ENCODE assay signal across 8 mouse cellular contexts in the genomic region with DNA sequence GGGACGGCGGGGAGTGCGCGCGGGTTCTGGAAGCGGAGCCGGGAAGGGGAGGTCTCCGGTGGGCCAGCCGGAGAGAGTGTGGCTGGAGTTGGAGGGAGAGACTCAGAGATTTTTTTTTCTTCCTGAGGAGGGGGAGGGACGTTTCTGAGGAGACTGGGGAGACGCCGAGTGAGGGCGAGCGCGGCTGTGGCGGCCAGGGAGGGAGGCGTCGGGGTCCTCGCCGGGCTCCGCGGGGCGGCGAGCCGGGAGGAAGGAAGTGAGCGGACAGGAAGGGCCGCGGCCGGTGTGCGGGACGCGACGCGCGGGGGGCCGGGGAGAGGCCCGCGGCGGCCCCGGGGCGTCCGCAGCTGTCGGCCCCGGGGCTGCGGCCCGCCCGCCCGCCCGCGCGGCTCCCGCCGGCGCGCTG. TPM values are rescaled to one million over a fixed set of nuclear protein-coding genes. Genes with fewer than 3 reads are reported as not detected.
DNase-seq lines count a peak whose midpoint lies in the region; ATAC-seq and TF ChIP-seq lines count a peak whose summit lies in the region.

No protein-coding gene starts in this region.

- no peaks in the 10 kb centered on the region for H3K9me3 ChIP-seq in ES-E14 (ENCODE audit: control insufficient read depth, insufficient read depth, low read depth, low read length)
- H3K9me3 ChIP-seq in forebrain, embryonic 13.5 days (replicated peaks): no peaks in the 10 kb centered on the region
- H3K9me3 ChIP-seq in limb, embryonic 15.5 days: no peaks in the 10 kb centered on the region

- in situ Hi-C loops in ES-E14 (cut with MboI; ENCODE audit: low sequenced_read_pairs in 2 of 2, unreplicated experiment in 2 of 2): no loop called here

- intact Hi-C loops in gastrocnemius, postnatal 14 days (cut with DNase I; ENCODE audit: low total_unique reads): no loop called here

- H3K79me2 ChIP-seq in myocyte (ENCODE audit: control insufficient read depth, insufficient read depth): peaks cover 46% of the 10 kb centered on the region

- peak overlapping the region; percentile 84 for H3K27ac ChIP-seq in ES-E14 (ENCODE audit: insufficient read depth, low read depth, low read length, poor library complexity, severe bottlenecking)
- H3K27ac ChIP-seq in forebrain, embryonic 13.5 days: peak overlapping the region; percentile 96
- peak overlapping the region; percentile 98 for H3K27ac ChIP-seq in limb, embryonic 15.5 days

- peak overlapping the region; percentile 77 to 95 for H3K4me3 ChIP-seq in ES-E14 (ENCODE audit: insufficient read depth in 1 of 2, low read depth in 1 of 2, low read length in 2 of 2, poor library complexity in 1 of 2, severe bottlenecking in 1 of 2)
- peak overlapping the region; percentile 86 for H3K4me3 ChIP-seq in forebrain, embryonic 13.5 days
- peak overlapping the region; percentile 88 for H3K4me3 ChIP-seq in limb, embryonic 15.5 days
- H3K4me3 ChIP-seq in myocyte: peak overlapping the region; percentile 49

- ATAC-seq in forebrain, embryonic 13.5 days: peak; percentile 79
- peak; percentile 87 for ATAC-seq in limb, embryonic 15.5 days (ENCODE audit: insufficient number of reproducible peaks, low FRiP score, low TSS enrichment, low read depth)

- TF ChIP-seq POLR2A in myocyte (IDR thresholded peaks at IDR 0.05; ENCODE audit: insufficient read length, low read depth): no peak

- H3K4me2 ChIP-seq in forebrain, embryonic 13.5 days: peak overlapping the region; percentile 69
- peak overlapping the region; percentile 59 for H3K4me2 ChIP-seq in limb, embryonic 15.5 days
- H3K4me2 ChIP-seq in myocyte (ENCODE audit: low read depth): no peak overlapping the region

- H3K9ac ChIP-seq in ES-E14 (ENCODE audit: insufficient read depth, low read depth, low read length, poor library complexity, severe bottlenecking): peak overlapping the region; percentile 93
- peak overlapping the region; percentile 85 for H3K9ac ChIP-seq in forebrain, embryonic 13.5 days
- H3K9ac ChIP-seq in limb, embryonic 15.5 days: peak overlapping the region; percentile 84

- DNase-seq in gastrocnemius, postnatal 14 days: peak; percentile 53
- DNase-seq in gastrocnemius, postnatal 25 days: no peak
- peak; percentile 63 for DNase-seq in ES-E14 (ENCODE audit: low read depth, low spot score)
- DNase-seq in layer of hippocampus, adult 9-10 months (ENCODE audit: low spot score): no peak
- DNase-seq in testis, postnatal 14 days (ENCODE audit: low spot score): no peak

- peak overlapping the region; percentile 75 for H3ac ChIP-seq in myocyte (ENCODE audit: control insufficient read depth, insufficient read length)

- H3K36me3 ChIP-seq in ES-E14 (ENCODE audit: control insufficient read depth, insufficient read depth, low read length, poor library complexity, severe bottlenecking) (no peaks in the 10 kb centered on the region), myocyte (ENCODE audit: control insufficient read depth, insufficient read depth) (no peaks in the 10 kb centered on the region)
- no peaks in the 10 kb centered on the region for H3K36me3 ChIP-seq in forebrain, embryonic 13.5 days (ENCODE audit: poor library complexity, severe bottlenecking)
- H3K36me3 ChIP-seq in limb, embryonic 15.5 days: no peaks in the 10 kb centered on the region

- 0% methylated on average over 37 of the region's 55 CpGs for WGBS in forebrain, embryonic 13.5 days
- under 1% methylated on average over 23 of the region's 55 CpGs for WGBS in limb, embryonic 15.5 days

- peaks cover 4 to 12% of the 10 kb centered on the region in 2 experiments; a peak in 3 of 4 replicates for H3K4me1 ChIP-seq in ES-E14 (ENCODE audit: control insufficient read depth in 2 of 2, insufficient read depth in 2 of 2, low read length in 2 of 2, poor library complexity in 1 of 2)
- H3K4me1 ChIP-seq in forebrain, embryonic 13.5 days: peaks cover 31% of the 10 kb centered on the region
- peaks cover 40% of the 10 kb centered on the region for H3K4me1 ChIP-seq in limb, embryonic 15.5 days

- H3K27me3 ChIP-seq in forebrain, embryonic 13.5 days: peaks cover 4% of the 10 kb centered on the region; the same call in 1 of the 2 replicates
- no peaks in the 10 kb centered on the region for H3K27me3 ChIP-seq in limb, embryonic 15.5 days
- H3K27me3 ChIP-seq in myocyte (ENCODE audit: control insufficient read depth, insufficient read depth, insufficient read length): no peaks in the 10 kb centered on the region

TF ChIP-seq in ES-E14, 5 proteins besides CTCF, POLR2A, EP300 and RAD21:
- TF ChIP-seq ZNF384 (IDR thresholded peaks at IDR 0.05; ENCODE audit: low read depth, low read length) (peak; percentile 98), MAFK (IDR thresholded peaks at IDR 0.05; ENCODE audit: insufficient read depth, low read depth, low read length) (no peak), HCFC1 (IDR thresholded peaks at IDR 0.05; ENCODE audit: borderline replicate concordance, insufficient read depth, low read length) (no peak), CHD2 (IDR thresholded peaks at IDR 0.05; ENCODE audit: low read depth, low read length) (no peak), ZC3H11A (IDR thresholded peaks at IDR 0.05; ENCODE audit: borderline replicate concordance, low read depth, low read length) (no peak)

TF ChIP-seq in myocyte, 11 proteins besides CTCF, POLR2A, EP300 and RAD21:
- TF ChIP-seq TCF12 (IDR thresholded peaks at IDR 0.05; ENCODE audit: insufficient read depth, poor library complexity, severe bottlenecking): no peak
- no peak for TF ChIP-seq POLR2AphosphoS2 (IDR thresholded peaks at IDR 0.05; ENCODE audit: insufficient read length, low read depth)
- peak in 1 of 3 experiments; percentile 29 for TF ChIP-seq MYOD1 (IDR thresholded peaks at IDR 0.05; ENCODE audit: control insufficient read depth in 1 of 3, insufficient read length in 2 of 3, low read depth in 2 of 3)
- no peak for TF ChIP-seq CEBPB (IDR thresholded peaks at IDR 0.05; ENCODE audit: insufficient read depth, poor library complexity, severe bottlenecking)
- no peak for TF ChIP-seq TCF3 (IDR thresholded peaks at IDR 0.05; ENCODE audit: insufficient read length, low read depth)
- no peak for TF ChIP-seq REST (IDR thresholded peaks at IDR 0.05; ENCODE audit: insufficient read depth, insufficient read length)
- TF ChIP-seq E2F4 (IDR thresholded peaks at IDR 0.05; ENCODE audit: insufficient read depth): no peak
- TF ChIP-seq MYOG (IDR thresholded peaks at IDR 0.05; ENCODE audit: control insufficient read depth in 1 of 3, insufficient read depth in 1 of 3, insufficient read length in 2 of 3, low read depth in 2 of 3): peak in 1 of 3 experiments; percentile 12
- TF ChIP-seq USF1 (IDR thresholded peaks at IDR 0.05; ENCODE audit: low read depth): no peak
- TF ChIP-seq MAX (IDR thresholded peaks at IDR 0.05; ENCODE audit: low read depth): no peak
- no peak for TF ChIP-seq SRF (IDR thresholded peaks at IDR 0.05; ENCODE audit: control insufficient read depth, insufficient read length, low read depth)

RNA-seq across cellular contexts. Expression of gene Luzp1, which starts 0.4 kb away (rescaled TPM):
- total RNA-seq in gastrocnemius, postnatal 14 days (2021): 10 to 100 TPM; 17.4 to 20.6 TPM
- 10 to 100 TPM; 17.0 to 18.2 TPM for total RNA-seq in gastrocnemius, postnatal 25 days (2021)
- total RNA-seq in ES-E14 (2012; rRNA removed): 34.6 and 41.0 TPM in 2 replicates
- polyA plus RNA-seq in forebrain, embryonic 13.5 days (2015; fragmentation: Nextera tagmentation; extraction: Ambion mirVana): 91.1 and 99.1 TPM in 2 replicates
- 128 and 132 TPM in 2 replicates for polyA plus RNA-seq in limb, embryonic 15.5 days (2015; fragmentation: Nextera tagmentation; extraction: Ambion mirVana)
- polyA plus RNA-seq in myocyte (2012; fragmentation: generic; extraction: Trizol): 12.5 TPM

RNA-seq across cellular contexts. Expression of gene 6030445D17Rik, which starts 7.9 kb away (rescaled TPM):
- total RNA-seq in gastrocnemius, postnatal 14 days (2021): under 1 TPM in 1 of 2 experiments, not detected in 1; 0.16 TPM
- total RNA-seq in gastrocnemius, postnatal 25 days (2021): under 1 TPM in 1 of 2 experiments, not detected in 1; 0.15 TPM
- total RNA-seq in ES-E14 (2012; rRNA removed): 0.89 and 1.0 TPM in 2 replicates
- 0.13 TPM in 1 of 2 replicates, not detected in the other for polyA plus RNA-seq in forebrain, embryonic 13.5 days (2015; fragmentation: Nextera tagmentation; extraction: Ambion mirVana)
- 0.32 and 0.46 TPM in 2 replicates for polyA plus RNA-seq in limb, embryonic 15.5 days (2015; fragmentation: Nextera tagmentation; extraction: Ambion mirVana)
- polyA plus RNA-seq in myocyte (2012; fragmentation: generic; extraction: Trizol): 0.46 TPM

RNA-seq across cellular contexts. Expression of gene Htr1d, which starts 46.6 kb away (rescaled TPM):
- not detected for total RNA-seq in gastrocnemius, postnatal 14 days (2021)
- total RNA-seq in gastrocnemius, postnatal 25 days (2021): not detected
- 0.32 and 1.5 TPM in 2 replicates for total RNA-seq in ES-E14 (2012; rRNA removed)
- polyA plus RNA-seq in forebrain, embryonic 13.5 days (2015; fragmentation: Nextera tagmentation; extraction: Ambion mirVana): 0.37 and 0.38 TPM in 2 replicates
- polyA plus RNA-seq in limb, embryonic 15.5 days (2015; fragmentation: Nextera tagmentation; extraction: Ambion mirVana): 1.2 and 1.4 TPM in 2 replicates
- 0.11 TPM for polyA plus RNA-seq in myocyte (2012; fragmentation: generic; extraction: Trizol)

Comparison
In these comparisons a context has a peak if more than half of its experiments do, and no peak if none do; other contexts are left out.
1. DNase-seq: peak in gastrocnemius, postnatal 14 days (single experiment) and ES-E14 (single experiment); none in gastrocnemius, postnatal 25 days (single experiment), layer of hippocampus, adult 9-10 months (single experiment) and testis, postnatal 14 days (single experiment).
2. Peak in every context shown above with its lines, with median percentiles within 50 percentile points of each other: H3K27ac ChIP-seq, H3K4me3 ChIP-seq and H3K9ac ChIP-seq.